Mouse (Mus musculus): ENCODE measurements at regions not wholly inside any gene's neighbourhood (a gene's known extent, or its start where the extent isn't known, plus 50 kb on each side); places are given as distances from the start of the nearest gene placed in this dataset.

- Histone ChIP-seq H3K4me1 (ENCODE audit: control insufficient read depth in 2 of 2, insufficient read depth in 2 of 2, low read length in 2 of 2) (peaks cover 0 to 3% of the 10 kb centered on the region in 2 experiments; a peak in 2 of 4 replicates), H3K4me2 (ENCODE audit: low read length) (no peak overlapping the region), H3K27me3 (ENCODE audit: control insufficient read depth, insufficient read depth, low read length) (no peaks in the 10 kb centered on the region), H3K4me3 (ENCODE audit: control insufficient read depth in 1 of 2, insufficient read depth in 1 of 2, low read depth in 1 of 2, low read length in 2 of 2) (no peak overlapping the region), H3K36me3 (ENCODE audit: control insufficient read depth, insufficient read depth, low read length) (no peaks in the 10 kb centered on the region), H3K9ac (ENCODE audit: low read length) (no peak overlapping the region), H3K9me3 (ENCODE audit: control insufficient read depth, low read length) (no peaks in the 10 kb centered on the region), H3K27ac (replicated peaks in 1 of 2; ENCODE audit: control insufficient read depth in 1 of 2, insufficient read depth in 1 of 2, low read depth in 2 of 2, low read length in 2 of 2) (no peak overlapping the region)
- no peak for ATAC-seq (ENCODE audit: insufficient number of reproducible peaks, insufficient read depth, low FRiP score, low read depth)
Observed at GRCm38 (mm10) chr7:84466479-84466878, 56.5 kb upstream of the Arnt2 start.

- 21% methylated on average over 3 of the region's 3 CpGs for WGBS
- no peak for ATAC-seq (ENCODE audit: insufficient number of reproducible peaks, insufficient read depth, low FRiP score, low read depth)
- no peaks in the 10 kb centered on the region for H3K9me3 ChIP-seq (ENCODE audit: control insufficient read depth, low read length)
Observed at GRCm38 (mm10) chr7:84465587-84466202, 55.7 kb upstream of the Arnt2 start.

More at GRCm38 (mm10) chr7:84465587-84466202, 55.7 kb upstream of the Arnt2 start:
- Histone ChIP-seq H3K27ac (replicated peaks in 1 of 2; ENCODE audit: control insufficient read depth in 1 of 2, insufficient read depth in 1 of 2, low read depth in 2 of 2, low read length in 2 of 2) (0 out of 4 replicates have a peak overlapping the region, but pooled peaks of 1 of the 2 experiments have one; percentile 14), H3K4me3 (ENCODE audit: control insufficient read depth in 1 of 2, insufficient read depth in 1 of 2, low read depth in 1 of 2, low read length in 2 of 2) (no peak overlapping the region), H3K36me3 (ENCODE audit: control insufficient read depth, insufficient read depth, low read length) (no peaks in the 10 kb centered on the region), H3K4me2 (ENCODE audit: low read length) (no peak overlapping the region), H3K9ac (ENCODE audit: low read length) (no peak overlapping the region), H3K27me3 (ENCODE audit: control insufficient read depth, insufficient read depth, low read length) (no peaks in the 10 kb centered on the region), H3K4me1 (ENCODE audit: control insufficient read depth in 2 of 2, insufficient read depth in 2 of 2, low read length in 2 of 2) (peaks cover 0 to 3% of the 10 kb centered on the region in 2 experiments; a peak in 2 of 4 replicates)

Measured in heart, embryonic 14.5 days (tissue).